Mouse (Mus musculus) layer of hippocampus, adult 9-11 months (tissue): ENCODE data around the gene Sec14l5.

Experiments used
- DNase-seq: peaks from one replicate; pipeline ENCODE4 v3.0.0; 2022

The Sec14l5 gene

GRCm38 (mm10) chr16:5147037-5147385 is at the start of gene Sec14l5:
Gene Sec14l5, plus strand, starts transcription at chr16:5147109.
- DNase-seq, result no peak

GRCm38 (mm10) chr16:5101000-5101399 is 45.9 kb upstream of the Sec14l5 start:
- DNase-seq, result no peak

GRCm38 (mm10) chr16:5109877-5110276 is 37.0 kb upstream of the Sec14l5 start:
- DNase-seq, result no peak

- DNase-seq, result no peak
Measured at GRCm38 (mm10) chr16:5111021-5111420, 35.9 kb upstream of the Sec14l5 start.

GRCm38 (mm10) chr16:5113002-5113550 is 33.8 kb upstream of the Sec14l5 start:
- DNase-seq, result no peak

- no peak for DNase-seq
Measured at GRCm38 (mm10) chr16:5113582-5113981, 33.3 kb upstream of the Sec14l5 start.

GRCm38 (mm10) chr16:5119385-5119784 is 27.5 kb upstream of the Sec14l5 start:
- no peak for DNase-seq

GRCm38 (mm10) chr16:5119845-5120244 is 27.1 kb upstream of the Sec14l5 start:
- DNase-seq, result no peak

GRCm38 (mm10) chr16:5123476-5123875 is 23.4 kb upstream of the Sec14l5 start:
- no peak for DNase-seq

GRCm38 (mm10) chr16:5130196-5130595 is 16.7 kb upstream of the Sec14l5 start:
- DNase-seq, result no peak

- peak; percentile 56 for DNase-seq
Measured at GRCm38 (mm10) chr16:5130766-5131165, 16.1 kb upstream of the Sec14l5 start.

GRCm38 (mm10) chr16:5131251-5131922 is 15.5 kb upstream of the Sec14l5 start:
- DNase-seq, result no peak

- DNase-seq, result no peak
Measured at GRCm38 (mm10) chr16:5132401-5132801, 14.5 kb upstream of the Sec14l5 start, which contains the start of gene Ppl. Gene Ppl, minus strand, starts transcription at chr16:5132421.

- DNase-seq, result peak; percentile 79
Measured at GRCm38 (mm10) chr16:5134623-5135330, 12.1 kb upstream of the Sec14l5 start.

GRCm38 (mm10) chr16:5135551-5136261 is 11.2 kb upstream of the Sec14l5 start:
- no peak for DNase-seq

- DNase-seq, result peak; percentile 46
Measured at GRCm38 (mm10) chr16:5136505-5136904, 10.4 kb upstream of the Sec14l5 start.

- no peak for DNase-seq
Measured at GRCm38 (mm10) chr16:5137006-5137540, 9.8 kb upstream of the Sec14l5 start.

GRCm38 (mm10) chr16:5139741-5140140 is 7.2 kb upstream of the Sec14l5 start:
- DNase-seq, result no peak

- peak; percentile 74 for DNase-seq
Measured at GRCm38 (mm10) chr16:5145570-5145969, 1.3 kb upstream of the Sec14l5 start.

- peak; percentile 79 for DNase-seq
Measured at GRCm38 (mm10) chr16:5146367-5147036, 407 bp upstream of the Sec14l5 start.

- DNase-seq, result peak; percentile 70
Measured at GRCm38 (mm10) chr16:5150544-5150943, 3.6 kb downstream of the Sec14l5 start.

GRCm38 (mm10) chr16:5153299-5154026 is 6.6 kb downstream of the Sec14l5 start:
- DNase-seq, result no peak
